Mouse (Mus musculus): ENCODE data around the gene Dock1. TPM values are rescaled to one million over a fixed set of nuclear protein-coding genes. Genes with fewer than 3 reads are reported as not detected.

Dock1 gene
- total RNA-seq, 4 experiments from 2014 or later = 156 to 259 (median 216) TPM

DNA sequence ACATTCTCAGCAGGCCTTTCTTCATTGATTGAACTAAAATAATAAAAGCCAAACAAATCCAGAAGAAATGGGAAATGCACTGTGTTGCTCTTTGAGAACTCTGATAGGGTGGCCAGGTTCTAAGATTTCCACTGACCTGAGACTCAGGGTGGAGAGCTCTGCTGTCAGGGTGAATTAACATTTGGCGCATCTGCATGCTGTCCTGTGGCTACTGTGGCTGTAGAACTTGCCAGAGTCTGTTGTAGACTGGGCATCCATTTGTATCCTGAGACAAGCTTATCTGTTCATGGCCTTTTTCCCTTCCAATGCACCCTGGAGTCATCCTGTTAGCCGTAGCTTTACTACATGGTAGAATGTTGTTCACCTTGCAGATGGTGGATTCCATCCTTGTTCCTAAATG, 169.6 kb downstream of the Dock1 start:
- no peak for DNase-seq

DNA sequence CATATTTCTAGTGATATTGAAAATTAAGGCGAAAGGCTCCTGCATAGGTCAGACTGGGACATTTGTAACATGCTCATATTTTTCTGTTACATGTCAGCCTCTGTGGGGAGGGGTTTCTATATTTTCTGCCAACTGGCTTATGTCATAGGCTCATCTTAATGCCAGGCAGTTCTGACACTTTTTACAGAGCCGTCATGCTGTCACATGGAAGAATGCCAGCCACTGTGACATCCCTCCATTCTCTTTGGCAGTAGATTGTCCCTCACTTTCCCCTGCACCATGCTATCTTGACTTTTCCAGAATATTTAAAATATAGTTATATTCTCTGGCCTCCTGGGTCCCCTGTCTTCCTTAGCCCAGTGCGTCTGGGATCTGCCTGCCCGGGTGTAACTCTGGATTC, 172.3 kb downstream of the Dock1 start:
- no peak for DNase-seq

DNA sequence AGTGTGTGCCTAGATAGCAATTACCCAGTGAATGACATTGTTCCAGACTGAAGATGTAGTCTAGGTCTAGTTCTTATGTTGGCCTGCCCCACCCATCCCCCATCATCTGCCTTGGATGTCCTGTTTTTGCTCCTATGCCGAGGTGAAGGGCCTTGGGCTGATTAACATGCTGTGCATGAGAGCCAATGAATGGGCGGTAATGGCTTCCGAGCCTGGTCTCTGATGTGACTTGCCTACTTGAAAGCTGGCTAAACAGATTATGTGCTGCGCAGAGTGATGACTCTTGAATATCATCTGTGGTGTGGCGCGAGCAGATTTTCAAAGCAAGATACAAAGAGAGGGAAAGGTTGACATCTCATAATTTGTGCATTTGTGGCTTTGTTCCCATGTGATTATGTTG, 191.5 kb downstream of the Dock1 start:
- no peak for DNase-seq

DNA sequence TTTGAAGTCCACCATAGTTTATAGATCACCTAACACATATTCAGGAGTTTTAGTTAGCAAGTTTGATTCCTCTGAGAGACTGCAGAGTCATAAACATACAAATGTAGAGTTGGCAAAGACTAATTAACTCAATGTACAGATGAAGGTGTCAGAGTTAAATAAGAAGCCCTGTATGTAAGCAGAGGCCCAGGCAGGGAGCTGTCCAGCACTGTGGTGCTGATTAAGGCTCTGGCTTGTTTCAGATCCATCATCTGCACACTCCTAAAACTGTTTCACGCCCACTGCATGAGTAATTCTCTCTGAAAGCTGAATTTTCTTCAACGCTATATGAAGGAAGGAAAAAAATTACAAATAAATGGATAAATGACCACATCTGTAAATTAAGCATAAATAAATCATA, 193.7 kb downstream of the Dock1 start:
- DNase-seq = no peak

DNA sequence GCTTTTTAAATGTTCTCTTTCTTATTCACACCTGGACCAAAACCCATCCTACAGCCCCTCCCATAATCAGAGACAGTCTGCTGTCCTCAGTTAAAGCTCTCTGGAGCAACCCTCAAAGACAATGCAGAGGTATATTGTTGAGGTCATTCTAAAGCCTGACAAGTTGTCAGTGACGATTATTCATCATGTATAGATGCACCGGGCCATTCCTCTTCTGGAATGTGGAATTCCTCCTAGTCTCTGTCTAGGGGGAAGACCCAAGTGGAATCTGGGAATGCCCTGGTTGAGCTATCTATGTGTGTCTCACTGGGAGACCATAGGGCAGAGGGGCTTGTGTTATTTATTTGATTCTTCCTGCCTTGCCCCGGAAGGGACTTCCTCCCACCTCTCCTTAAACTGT, 202.1 kb downstream of the Dock1 start:
- DNase-seq = no peak

DNA sequence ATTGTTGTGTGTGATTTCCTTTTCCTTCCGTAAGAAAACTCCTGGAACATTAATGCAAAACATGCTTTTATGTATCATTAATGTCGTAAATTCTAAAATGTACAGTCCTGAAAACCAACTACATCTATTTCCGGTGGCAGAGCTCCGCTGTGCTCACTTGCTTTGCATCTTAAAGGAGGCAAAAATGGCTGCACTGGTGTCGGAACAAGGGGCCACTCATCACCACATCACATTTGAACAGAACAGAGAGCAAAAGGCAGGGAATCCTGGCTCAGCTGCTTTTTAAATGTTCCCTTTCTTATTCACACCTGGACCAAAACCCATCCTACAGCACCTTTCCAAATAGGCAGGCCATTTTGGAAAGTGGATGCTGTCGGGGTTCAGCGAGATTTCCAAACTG, 202.5 kb downstream of the Dock1 start:
- DNase-seq = no peak

DNA sequence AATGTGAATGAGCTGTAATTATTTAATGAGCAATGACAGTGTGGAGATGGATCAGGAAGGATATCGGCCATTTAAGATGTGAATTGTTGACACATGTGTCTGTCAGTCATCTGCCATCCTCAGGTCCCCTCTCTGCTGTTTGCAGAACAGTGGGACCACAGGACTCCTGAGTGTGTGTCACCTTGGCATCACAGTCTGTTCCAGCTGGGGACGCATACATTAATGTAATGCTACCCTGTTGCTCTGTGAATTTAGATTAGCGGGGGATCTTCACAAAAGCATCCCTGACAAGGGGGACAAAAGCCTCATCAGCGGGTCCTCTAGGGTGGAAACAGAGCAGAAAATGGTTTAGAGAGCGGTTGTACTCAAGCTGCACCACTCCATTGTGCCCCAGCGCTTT, 208.5 kb downstream of the Dock1 start:
- no peak for DNase-seq

DNA sequence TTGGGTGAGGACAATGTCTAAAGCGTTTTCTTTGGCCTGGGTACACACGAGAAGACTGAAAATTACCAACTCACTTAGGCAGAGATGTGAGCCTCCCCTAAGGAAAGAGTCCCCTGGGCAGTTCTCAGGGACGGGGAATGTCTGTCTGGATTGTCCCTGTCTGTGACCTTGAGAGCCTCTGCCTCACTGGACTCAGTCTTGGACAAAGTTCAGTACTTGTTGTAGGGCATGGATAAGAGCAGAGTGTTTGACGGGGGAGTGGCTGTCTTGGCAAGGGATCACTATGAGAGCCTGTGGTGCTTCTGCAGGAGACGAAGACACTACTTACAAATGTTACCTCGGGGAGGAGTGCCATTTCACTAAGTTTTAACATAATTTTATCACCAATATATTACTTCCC, 210.0 kb downstream of the Dock1 start:
- DNase-seq = peak; percentile 45

DNA sequence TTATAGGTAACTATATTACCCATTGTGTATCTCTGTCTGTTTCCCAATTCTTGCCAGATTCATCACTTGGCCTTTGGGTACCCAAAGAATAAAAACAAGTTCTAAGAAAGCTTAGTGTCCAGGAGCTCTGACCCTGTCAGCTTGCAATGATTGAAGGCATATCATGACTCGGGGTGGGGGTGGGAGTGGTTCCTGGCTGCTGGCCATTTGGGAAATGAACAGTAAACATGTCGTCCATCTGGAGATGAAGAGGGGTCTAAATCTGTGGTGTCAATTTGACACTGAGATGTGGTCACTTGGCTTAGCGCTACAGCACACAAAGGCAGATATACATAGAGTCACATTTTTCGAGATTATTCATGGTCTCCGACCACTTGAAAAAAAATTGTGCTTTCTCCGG, 213.1 kb downstream of the Dock1 start:
- no peak for DNase-seq

DNA sequence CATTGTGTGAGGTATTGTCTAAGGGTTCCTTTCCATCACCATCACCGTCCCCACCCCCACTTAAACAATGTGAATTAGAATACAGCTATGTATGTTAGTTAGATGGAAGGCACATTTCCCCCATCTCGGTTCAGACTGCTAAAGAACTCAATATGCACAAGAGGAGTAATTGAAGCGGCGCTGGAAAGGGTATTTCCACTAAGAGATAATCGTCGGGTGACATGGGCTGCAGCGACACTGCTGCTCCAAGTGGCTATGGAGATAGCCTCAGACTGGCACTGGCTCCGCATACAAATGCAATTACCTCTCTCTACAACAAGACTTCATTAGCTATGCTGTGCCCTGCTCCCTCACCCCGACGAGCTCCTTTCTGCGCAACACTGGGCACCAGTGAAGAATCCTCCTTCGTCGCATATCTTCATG, 222.0 kb downstream of the Dock1 start:
- no peak for DNase-seq

DNA sequence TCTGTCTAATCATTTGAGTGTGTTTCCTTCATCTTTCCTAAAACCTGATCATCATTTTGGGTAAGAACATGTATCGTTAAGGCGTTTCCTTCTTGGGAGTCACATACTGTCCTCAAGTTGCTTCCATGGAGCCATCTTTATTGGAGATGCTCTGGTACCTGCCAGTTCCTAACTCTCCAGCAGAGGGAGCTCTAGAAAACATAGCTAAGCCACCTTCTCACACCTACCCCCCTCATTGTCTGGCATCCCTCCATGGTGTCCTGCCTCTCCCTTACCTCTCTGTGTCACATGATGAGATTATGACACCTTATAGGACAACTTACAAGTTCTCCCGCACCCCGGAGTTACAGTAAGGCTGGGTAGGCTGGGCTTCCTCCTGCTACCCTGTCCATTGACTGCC, 222.5 kb downstream of the Dock1 start:
- no peak for DNase-seq

DNA sequence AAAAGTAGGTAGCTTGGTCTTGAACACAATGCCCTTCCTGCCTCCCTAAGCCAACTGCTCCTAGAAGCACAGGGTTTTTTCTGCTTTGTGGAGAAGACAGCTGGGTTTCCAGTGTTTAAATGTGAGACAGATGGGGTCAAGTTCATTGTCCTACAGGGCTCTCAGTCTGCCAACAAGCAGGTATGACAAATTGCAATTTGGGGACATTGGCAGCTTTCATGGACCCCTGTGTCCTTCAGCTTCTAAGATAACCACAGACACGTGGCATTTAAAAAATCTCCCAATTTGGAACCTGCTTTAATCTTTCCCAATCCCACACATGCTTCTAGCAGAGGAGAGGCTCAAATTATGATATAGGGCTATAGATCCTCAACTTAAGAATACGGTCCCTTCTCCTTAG, 224.2 kb downstream of the Dock1 start:
- no peak for DNase-seq

DNA sequence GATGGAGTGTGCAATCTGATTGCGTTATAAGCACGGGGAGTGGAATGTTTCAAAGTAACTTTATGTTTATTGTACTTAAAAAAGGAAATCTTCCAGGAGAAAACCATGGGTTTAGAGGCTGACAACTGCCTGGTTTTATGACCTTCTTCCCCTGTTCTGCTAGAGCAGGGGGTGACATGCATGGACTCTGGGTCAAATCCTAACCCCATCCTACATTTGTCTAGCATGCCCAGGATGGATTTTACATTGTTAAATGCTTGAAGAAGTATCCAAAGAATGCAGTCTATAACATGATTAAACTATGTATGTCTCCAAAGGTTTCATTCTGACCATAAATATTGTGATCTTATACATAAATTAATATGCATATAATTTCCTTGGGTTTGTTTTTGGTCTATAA, 229.0 kb downstream of the Dock1 start:
- no peak for DNase-seq

DNA sequence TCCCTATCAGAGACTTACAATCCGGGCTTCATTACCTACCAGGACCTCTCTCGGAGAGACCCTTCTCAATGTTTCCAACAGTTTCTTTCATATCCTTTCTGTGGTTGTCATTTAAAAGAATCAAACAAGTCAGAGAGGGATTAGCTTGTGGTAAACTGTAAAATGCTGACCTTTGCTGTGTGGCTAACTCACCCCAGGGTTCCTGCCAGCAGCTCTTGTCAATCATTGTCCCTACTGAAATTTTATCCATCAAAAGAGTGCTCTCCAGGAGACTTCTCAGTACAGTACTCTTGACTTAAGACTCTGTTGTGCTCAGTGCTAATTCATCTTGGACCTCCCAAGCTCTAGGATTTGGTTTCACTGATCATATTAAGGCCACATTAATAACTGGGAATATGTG, 231.5 kb downstream of the Dock1 start:
- DNase-seq = no peak

DNA sequence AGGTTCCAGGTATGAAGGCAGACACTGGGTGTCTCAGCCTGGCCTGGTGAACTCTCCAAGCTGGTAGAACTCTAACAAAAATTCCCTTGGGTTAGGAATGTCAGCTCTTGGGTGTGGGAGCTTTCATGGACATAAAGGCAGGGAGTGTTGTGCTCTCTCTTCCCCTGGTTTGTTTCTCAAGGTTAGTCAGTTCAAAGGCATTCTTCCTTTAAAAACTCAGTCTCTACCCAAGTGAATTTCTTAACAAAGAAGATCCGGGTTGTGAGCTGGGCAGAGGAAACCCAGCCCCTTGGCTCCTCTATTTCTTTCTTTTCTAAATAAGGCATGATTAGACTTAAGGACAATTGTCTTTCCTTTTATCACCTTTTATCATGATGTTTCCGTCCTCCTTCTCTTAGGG, 261.4 kb downstream of the Dock1 start:
- no peak for DNase-seq

DNA sequence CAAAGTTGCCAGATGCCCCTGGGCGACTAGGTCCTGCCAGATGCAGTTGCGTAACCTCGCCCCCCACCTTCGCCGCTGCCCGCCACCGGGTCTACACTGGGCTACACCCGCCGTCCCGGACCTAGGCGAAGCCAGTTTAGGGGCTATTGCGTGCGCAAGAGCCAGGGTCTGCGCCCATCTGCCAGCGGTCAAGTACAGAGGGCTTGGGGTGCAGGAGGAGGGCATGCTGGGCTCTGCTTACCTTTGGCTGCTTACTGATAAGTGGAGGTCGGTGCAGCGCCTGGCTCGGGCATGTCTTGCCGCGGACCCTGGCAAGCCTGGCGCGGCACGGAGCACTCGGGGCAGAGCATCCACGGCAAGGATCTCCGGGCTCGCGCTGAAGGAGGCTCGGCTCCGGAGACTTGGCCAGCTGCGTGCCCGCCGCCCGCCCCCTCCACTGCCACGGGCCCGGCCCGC, 267.0 kb downstream of the Dock1 start:
- no peak for DNase-seq

DNA sequence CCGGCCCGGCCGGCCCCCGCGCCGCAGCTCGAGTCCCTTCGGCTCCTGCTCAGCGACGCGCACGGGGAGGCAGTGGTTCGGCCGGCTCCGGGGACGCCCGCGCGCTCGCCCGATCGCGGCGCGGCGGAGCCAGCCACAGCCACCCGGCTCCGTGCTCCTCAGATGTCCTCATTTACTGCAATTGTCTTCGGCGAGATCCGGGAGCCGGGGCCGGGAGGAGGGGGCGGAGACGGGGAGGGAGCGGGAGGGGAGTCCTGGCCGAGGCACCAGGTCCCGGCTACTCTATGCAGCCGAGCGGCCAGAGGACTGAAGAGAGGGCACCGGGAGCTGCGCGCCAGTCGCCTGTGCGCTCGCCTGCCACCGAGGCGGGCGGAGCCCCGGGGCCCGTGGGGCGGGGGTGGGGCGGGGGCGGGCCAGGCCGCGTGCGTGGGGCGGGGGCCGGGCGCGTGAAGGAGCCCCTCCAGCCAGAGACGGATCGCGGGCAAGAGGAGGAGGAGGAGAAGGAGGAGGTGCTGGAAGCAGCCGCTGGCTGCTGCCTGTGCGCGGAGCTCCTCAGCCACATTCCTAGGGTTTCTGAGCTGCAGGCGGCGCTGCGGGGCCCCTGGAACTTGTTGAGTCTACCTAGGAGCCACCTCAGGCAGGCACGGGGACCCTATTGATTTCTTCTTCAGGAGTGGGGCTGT, 267.6 kb downstream of the Dock1 start, which contains the start of gene Fam196a:
TSS of gene Fam196a (minus strand) at position 504 of the 683 bp plus-strand sequence.
- no peak for DNase-seq

DNA sequence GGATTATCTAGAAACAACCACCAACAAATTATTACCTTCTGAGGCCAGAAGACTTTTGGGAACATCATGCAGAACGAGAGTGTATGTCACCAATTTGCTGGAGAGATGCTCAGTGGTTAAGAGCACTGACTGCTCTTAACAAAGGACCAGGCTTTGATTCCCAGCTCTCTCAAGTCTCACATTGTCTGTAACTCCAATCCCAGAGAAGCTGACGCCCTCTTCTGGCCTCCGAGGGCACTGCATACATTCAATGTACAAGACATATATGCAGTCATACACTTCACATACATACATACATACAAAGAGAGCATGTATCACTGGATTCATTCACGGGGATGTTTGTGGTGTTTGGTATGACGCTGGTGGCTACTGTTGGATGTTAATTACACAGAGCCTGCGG, 271.4 kb downstream of the Dock1 start:
- no peak for DNase-seq

DNA sequence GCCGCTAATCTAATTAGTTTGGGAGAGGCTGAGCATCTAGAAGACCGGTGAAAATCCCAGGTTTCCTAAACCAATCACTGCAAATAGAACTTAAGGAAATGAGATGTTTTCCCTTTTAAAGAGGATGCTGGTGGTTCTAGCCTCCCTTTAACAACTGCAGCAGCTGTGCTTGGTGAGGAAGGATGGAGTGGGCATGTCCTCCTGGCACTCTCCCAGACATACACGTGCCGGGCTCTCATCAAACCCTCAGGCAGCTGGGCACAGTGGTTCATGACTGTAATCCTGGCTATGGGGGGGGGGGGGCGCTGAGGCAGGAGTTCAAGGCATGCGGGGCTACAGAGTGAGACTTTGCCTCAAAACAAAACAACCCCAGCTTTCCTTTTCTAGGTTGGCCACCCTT, 272.6 kb downstream of the Dock1 start:
- DNase-seq = no peak

DNA sequence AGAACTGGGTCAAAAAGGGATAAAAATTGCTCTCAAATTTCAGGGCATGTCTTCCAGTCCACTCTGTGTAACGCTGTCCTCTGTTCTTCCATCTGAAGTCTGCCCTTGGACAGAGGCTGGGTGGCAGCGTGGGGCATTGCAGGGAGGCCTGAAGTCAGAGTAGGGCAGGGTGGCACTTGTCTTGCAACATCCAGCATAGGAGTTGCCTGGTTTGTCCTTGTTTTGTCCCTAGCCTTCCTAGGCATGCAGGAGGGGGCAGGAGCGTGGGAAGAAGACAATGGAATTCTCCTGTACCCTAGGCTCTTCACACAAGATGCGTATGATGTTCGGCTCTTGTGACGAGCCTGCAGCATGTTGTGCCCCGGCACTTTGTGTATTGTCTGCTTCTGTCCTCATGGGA, 273.2 kb downstream of the Dock1 start:
- DNase-seq = peak; percentile 62

DNA sequence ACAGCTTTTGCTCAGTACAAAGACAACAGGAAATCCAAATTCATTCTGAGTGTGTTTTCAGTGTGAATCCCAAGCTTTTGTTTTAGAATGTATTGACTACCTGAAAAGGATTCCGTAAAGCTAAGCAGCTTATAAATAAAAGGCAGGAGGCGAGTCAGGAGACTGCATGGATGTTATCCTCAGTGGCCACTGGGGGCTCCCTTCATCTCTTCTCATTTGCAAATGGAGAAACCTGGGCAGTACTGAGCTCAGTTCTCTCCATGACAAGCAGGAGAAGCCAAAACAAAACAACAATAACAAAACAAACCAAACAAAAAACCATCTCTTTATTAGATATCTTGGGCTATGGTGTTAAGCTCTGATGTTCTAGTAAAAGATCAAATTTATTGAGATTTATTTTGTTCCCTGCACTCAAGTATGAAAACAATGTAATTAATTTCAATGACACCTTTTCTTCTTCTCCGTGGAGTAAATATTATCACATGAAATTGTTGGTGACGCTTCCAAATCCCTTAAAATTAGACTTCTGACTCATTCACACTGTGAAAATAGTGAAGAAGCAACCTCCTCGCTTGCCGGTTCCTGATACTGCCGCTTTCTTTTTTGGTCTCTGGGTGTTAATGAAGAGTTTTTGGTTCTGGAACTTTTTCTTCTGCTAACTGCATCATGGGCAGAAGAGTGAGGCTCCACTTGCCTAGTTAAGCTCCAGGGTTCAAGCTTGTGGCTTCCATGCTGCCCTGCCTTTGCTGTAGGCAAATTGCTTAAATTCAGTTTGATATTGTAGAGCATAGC, 275.7 kb downstream of the Dock1 start:
- DNase-seq = no peak

DNA sequence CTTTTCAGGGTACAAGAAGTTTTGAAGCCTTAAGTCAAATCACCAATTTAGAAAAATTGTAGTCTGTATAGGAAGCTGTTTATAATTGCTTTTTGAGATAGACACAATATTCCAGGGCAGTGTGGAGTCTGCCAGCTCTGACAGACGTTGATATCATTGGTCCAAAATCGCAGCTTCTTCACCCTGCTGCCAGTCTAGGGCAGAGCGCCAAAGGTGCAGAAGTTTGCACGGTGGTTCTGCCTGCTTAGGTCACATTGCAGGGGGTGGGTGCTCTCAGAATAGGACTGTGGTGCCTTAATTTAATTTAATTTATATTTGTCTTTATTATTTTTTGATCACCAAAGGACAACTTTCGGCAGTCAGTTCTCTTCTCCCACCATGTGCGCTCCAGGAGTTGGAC, 288.6 kb downstream of the Dock1 start:
- no peak for DNase-seq

DNA sequence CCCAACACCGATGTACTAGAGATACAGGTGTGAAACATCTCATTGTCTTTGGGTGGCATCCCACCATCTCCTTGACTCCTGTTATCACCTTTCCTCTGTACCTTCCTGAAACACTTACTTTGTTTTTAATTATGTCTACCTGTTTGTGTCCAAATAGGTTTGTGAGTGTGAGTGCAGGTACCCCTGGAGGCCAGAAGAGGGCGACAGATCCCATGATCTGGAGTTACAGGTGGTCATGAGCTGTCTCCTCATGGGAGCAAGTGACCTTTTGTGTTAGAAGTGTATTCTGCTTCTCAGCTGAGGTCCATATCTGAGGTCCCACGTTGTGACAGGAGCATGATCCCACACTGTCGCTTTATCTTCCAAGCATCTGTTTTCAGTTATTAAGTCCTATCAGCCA, 290.4 kb downstream of the Dock1 start:
- DNase-seq = no peak

DNA sequence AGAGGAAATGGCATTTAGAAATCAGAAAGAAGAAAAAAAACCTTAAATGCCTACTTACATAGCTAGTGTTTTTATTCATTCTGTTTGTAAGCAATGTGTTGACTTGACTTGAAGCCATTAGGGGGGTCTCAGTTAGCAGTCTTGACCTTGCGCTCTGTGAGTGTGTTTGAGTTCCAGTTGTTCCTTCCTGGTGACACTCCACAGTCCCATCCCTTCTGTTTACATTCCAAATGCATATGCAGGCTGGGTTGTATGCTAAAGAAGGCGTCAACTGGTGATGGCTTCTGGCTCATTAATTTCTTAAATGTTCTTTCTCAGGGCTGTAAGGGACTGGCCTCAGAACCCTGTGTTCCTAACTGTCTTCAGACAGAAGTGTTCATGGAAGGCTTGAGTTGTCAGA, 291.2 kb downstream of the Dock1 start:
- no peak for DNase-seq
